Mouse (Mus musculus): ENCODE data around the gene Eif4h. TPM values are rescaled to one million over a fixed set of nuclear protein-coding genes. Genes with fewer than 3 reads are reported as not detected.

Gene Eif4h
- total RNA-seq, 1 experiment: 322 TPM

DNA sequence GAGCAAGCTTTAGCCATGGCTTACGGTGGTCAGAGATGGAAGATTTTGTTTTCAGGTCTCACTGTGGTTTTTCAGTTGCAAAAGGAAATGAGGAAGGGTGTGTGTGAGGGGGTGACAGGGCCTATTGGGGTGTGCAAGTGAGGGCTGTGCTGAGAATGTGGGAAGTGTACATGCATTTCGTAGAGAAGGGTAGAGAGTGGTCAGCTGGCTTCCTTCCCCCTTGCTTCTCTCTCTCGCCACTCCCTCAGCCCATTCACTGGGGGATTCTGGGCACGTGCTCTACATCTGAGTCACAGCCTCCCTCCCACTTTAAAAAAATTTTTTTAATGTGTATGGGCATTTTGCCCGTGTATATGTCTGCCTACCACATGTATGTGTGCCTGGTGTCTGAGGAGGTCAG lies 32.2 kb downstream of the Eif4h start:
- no peaks in the 10 kb centered on the region for H3K9me3 ChIP-seq (ENCODE audit: control insufficient read depth, insufficient read depth, low read depth, low read length)
- DNase-seq (ENCODE audit: low read depth, low spot score): no peak
- H3K9ac ChIP-seq (ENCODE audit: insufficient read depth, low read depth, low read length, poor library complexity, severe bottlenecking): no peak overlapping the region
- TF ChIP-seq ZC3H11A (IDR thresholded peaks at IDR 0.05; ENCODE audit: borderline replicate concordance, low read depth, low read length): no peak
- no peak overlapping the region for H3K27ac ChIP-seq (ENCODE audit: insufficient read depth, low read depth, low read length, poor library complexity, severe bottlenecking)
- H3K36me3 ChIP-seq (ENCODE audit: control insufficient read depth, insufficient read depth, low read length, poor library complexity, severe bottlenecking): no peaks in the 10 kb centered on the region
- no peak overlapping the region for H3K4me3 ChIP-seq (ENCODE audit: insufficient read depth in 1 of 2, low read depth in 1 of 2, low read length in 2 of 2, poor library complexity in 1 of 2, severe bottlenecking in 1 of 2)
- in situ Hi-C loops (cut with MboI; ENCODE audit: low sequenced_read_pairs in 2 of 2, unreplicated experiment in 2 of 2): no loop called here
- peaks cover 0 to 6% of the 10 kb centered on the region in 2 experiments; a peak in 2 of 4 replicates for H3K4me1 ChIP-seq (ENCODE audit: control insufficient read depth in 2 of 2, insufficient read depth in 2 of 2, low read length in 2 of 2, poor library complexity in 1 of 2)

DNA sequence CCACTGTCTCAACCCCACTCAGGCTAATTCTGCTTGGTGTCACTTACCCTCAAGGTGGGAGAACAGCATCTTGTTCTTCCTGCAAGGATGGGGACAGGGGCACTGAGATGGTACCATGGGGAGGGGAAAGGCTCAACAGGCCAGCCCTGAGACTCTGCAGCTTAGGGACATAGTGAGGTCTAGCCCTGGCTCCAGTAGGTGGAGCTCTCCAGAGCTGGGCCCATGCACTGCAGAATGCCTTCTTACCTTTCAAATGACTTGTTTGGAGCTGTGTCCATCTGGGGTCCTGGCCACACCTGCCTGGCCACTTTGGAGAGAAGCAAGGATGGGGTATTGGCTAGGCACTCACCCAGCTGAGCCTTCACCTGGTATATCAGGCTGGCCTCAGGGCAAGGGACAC lies 33.0 kb downstream of the Eif4h start:
- in situ Hi-C loops (cut with MboI; ENCODE audit: low sequenced_read_pairs in 2 of 2, unreplicated experiment in 2 of 2): no loop called here
- Histone ChIP-seq H3K36me3 (ENCODE audit: control insufficient read depth, insufficient read depth, low read length, poor library complexity, severe bottlenecking) (no peaks in the 10 kb centered on the region), H3K9ac (ENCODE audit: insufficient read depth, low read depth, low read length, poor library complexity, severe bottlenecking) (no peak overlapping the region), H3K27ac (ENCODE audit: insufficient read depth, low read depth, low read length, poor library complexity, severe bottlenecking) (no peak overlapping the region), H3K9me3 (ENCODE audit: control insufficient read depth, insufficient read depth, low read depth, low read length) (no peaks in the 10 kb centered on the region), H3K4me3 (ENCODE audit: insufficient read depth in 1 of 2, low read depth in 1 of 2, low read length in 2 of 2, poor library complexity in 1 of 2, severe bottlenecking in 1 of 2) (no peak overlapping the region), H3K4me1 (ENCODE audit: control insufficient read depth in 2 of 2, insufficient read depth in 2 of 2, low read length in 2 of 2, poor library complexity in 1 of 2) (peaks cover 0 to 4% of the 10 kb centered on the region in 2 experiments; a peak in 2 of 4 replicates)
- no peak for DNase-seq (ENCODE audit: low read depth, low spot score)
- TF ChIP-seq HCFC1 (IDR thresholded peaks at IDR 0.05; ENCODE audit: borderline replicate concordance, insufficient read depth, low read length): no peak
- no peak for TF ChIP-seq MAFK (IDR thresholded peaks at IDR 0.05; ENCODE audit: insufficient read depth, low read depth, low read length)
- no peak for TF ChIP-seq ZC3H11A (IDR thresholded peaks at IDR 0.05; ENCODE audit: borderline replicate concordance, low read depth, low read length)
- no peak for TF ChIP-seq ZNF384 (IDR thresholded peaks at IDR 0.05; ENCODE audit: low read depth, low read length)
- no peak for TF ChIP-seq CHD2 (IDR thresholded peaks at IDR 0.05; ENCODE audit: low read depth, low read length)

DNA sequence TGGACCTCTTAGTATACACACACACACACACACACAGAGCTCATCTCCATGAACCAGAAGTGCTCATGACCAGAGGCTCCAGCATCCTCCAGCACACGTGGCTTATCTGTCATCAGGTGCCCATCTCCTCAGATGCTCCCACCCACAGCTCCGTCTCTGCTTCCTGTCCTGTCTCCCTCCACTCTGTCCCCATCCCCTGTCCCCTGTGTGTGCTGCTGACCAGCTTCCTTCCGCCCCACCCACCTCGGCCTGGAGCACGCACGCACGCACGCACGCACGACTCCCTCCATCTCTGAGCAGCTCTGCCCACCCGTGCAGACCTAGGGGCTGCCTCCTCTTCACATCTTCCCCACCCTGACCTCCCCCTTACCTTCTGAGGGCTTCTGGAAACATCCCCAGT lies 34.9 kb downstream of the Eif4h start:
- in situ Hi-C loops (cut with MboI; ENCODE audit: low sequenced_read_pairs in 2 of 2, unreplicated experiment in 2 of 2): no loop called here
- Histone ChIP-seq H3K4me1 (ENCODE audit: control insufficient read depth in 2 of 2, insufficient read depth in 2 of 2, low read length in 2 of 2, poor library complexity in 1 of 2) (no peaks in the 10 kb centered on the region; a peak in 1 of 4 replicates), H3K36me3 (ENCODE audit: control insufficient read depth, insufficient read depth, low read length, poor library complexity, severe bottlenecking) (no peaks in the 10 kb centered on the region), H3K9me3 (ENCODE audit: control insufficient read depth, insufficient read depth, low read depth, low read length) (no peaks in the 10 kb centered on the region), H3K9ac (ENCODE audit: insufficient read depth, low read depth, low read length, poor library complexity, severe bottlenecking) (no peak overlapping the region), H3K4me3 (ENCODE audit: insufficient read depth in 1 of 2, low read depth in 1 of 2, low read length in 2 of 2, poor library complexity in 1 of 2, severe bottlenecking in 1 of 2) (no peak overlapping the region), H3K27ac (ENCODE audit: insufficient read depth, low read depth, low read length, poor library complexity, severe bottlenecking) (no peak overlapping the region)
- TF ChIP-seq ZNF384 (IDR thresholded peaks at IDR 0.05; ENCODE audit: low read depth, low read length) (no peak), CHD2 (IDR thresholded peaks at IDR 0.05; ENCODE audit: low read depth, low read length) (no peak), MAFK (IDR thresholded peaks at IDR 0.05; ENCODE audit: insufficient read depth, low read depth, low read length) (no peak), ZC3H11A (IDR thresholded peaks at IDR 0.05; ENCODE audit: borderline replicate concordance, low read depth, low read length) (no peak), HCFC1 (IDR thresholded peaks at IDR 0.05; ENCODE audit: borderline replicate concordance, insufficient read depth, low read length) (no peak)
- no peak for DNase-seq (ENCODE audit: low read depth, low spot score)

DNA sequence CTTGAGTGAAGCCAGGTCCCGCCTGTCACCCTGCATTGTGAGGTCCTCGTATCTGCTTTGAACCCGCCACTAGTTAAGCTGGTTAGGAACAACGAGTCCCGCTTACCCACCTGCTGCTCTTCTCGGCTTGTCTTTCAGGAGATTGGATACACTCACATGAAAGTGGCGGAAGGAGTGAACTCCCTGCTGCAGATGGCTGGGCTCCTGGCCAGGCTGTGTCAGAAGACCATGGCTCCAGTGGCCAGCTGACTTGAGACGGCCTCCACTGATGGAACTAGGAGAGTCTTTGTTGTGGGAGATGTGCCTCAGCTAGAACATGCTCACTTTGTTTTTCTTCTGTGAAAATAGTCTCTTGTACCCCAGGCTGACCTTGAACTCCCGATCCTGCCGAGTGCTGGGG lies 41.6 kb downstream of the Eif4h start:
- TF ChIP-seq ZNF384 (IDR thresholded peaks at IDR 0.05; ENCODE audit: low read depth, low read length): no peak
- TF ChIP-seq MAFK (IDR thresholded peaks at IDR 0.05; ENCODE audit: insufficient read depth, low read depth, low read length): no peak
- Histone ChIP-seq H3K27ac (ENCODE audit: insufficient read depth, low read depth, low read length, poor library complexity, severe bottlenecking) (no peak overlapping the region), H3K36me3 (ENCODE audit: control insufficient read depth, insufficient read depth, low read length, poor library complexity, severe bottlenecking) (peaks cover 56% of the 10 kb centered on the region), H3K9ac (ENCODE audit: insufficient read depth, low read depth, low read length, poor library complexity, severe bottlenecking) (no peak overlapping the region), H3K9me3 (ENCODE audit: control insufficient read depth, insufficient read depth, low read depth, low read length) (no peaks in the 10 kb centered on the region), H3K4me1 (ENCODE audit: control insufficient read depth in 2 of 2, insufficient read depth in 2 of 2, low read length in 2 of 2, poor library complexity in 1 of 2) (0 out of 4 replicates have a peak, but pooled peaks cover 0 to 3% of the 10 kb centered on the region in 2 experiments), H3K4me3 (ENCODE audit: insufficient read depth in 1 of 2, low read depth in 1 of 2, low read length in 2 of 2, poor library complexity in 1 of 2, severe bottlenecking in 1 of 2) (no peak overlapping the region)
- DNase-seq (ENCODE audit: low read depth, low spot score): no peak
- in situ Hi-C loops (cut with MboI; ENCODE audit: low sequenced_read_pairs in 2 of 2, unreplicated experiment in 2 of 2): no loop called here

DNA sequence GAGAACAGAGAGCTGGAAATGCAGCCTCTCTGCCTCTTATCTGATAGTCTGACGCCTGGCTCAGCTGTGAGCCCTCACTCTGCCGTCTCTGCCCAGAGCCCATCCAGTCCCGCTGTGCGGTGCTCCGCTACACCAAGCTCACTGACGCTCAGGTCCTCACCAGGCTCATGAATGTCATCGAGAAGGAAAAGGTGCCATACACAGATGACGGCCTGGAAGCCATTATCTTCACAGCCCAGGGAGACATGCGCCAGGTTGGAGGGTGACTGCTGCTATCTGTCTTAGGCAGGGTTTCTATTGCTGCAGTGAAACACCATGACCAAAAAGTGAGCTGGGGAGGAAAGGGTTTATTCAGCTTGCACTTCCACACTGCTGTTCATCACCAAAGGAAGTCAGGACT lies 46.2 kb downstream of the Eif4h start:
- Histone ChIP-seq H3K4me3 (ENCODE audit: insufficient read depth in 1 of 2, low read depth in 1 of 2, low read length in 2 of 2, poor library complexity in 1 of 2, severe bottlenecking in 1 of 2) (no peak overlapping the region), H3K9ac (ENCODE audit: insufficient read depth, low read depth, low read length, poor library complexity, severe bottlenecking) (no peak overlapping the region), H3K36me3 (ENCODE audit: control insufficient read depth, insufficient read depth, low read length, poor library complexity, severe bottlenecking) (peaks cover 83% of the 10 kb centered on the region), H3K27ac (ENCODE audit: insufficient read depth, low read depth, low read length, poor library complexity, severe bottlenecking) (no peak overlapping the region), H3K9me3 (ENCODE audit: control insufficient read depth, insufficient read depth, low read depth, low read length) (no peaks in the 10 kb centered on the region), H3K4me1 (ENCODE audit: control insufficient read depth in 2 of 2, insufficient read depth in 2 of 2, low read length in 2 of 2, poor library complexity in 1 of 2) (peaks cover 0 to 9% of the 10 kb centered on the region in 2 experiments; a peak in 2 of 4 replicates)
- TF ChIP-seq CHD2 (IDR thresholded peaks at IDR 0.05; ENCODE audit: low read depth, low read length): no peak
- TF ChIP-seq ZNF384 (IDR thresholded peaks at IDR 0.05; ENCODE audit: low read depth, low read length): no peak
- TF ChIP-seq ZC3H11A (IDR thresholded peaks at IDR 0.05; ENCODE audit: borderline replicate concordance, low read depth, low read length): no peak
- no peak for TF ChIP-seq MAFK (IDR thresholded peaks at IDR 0.05; ENCODE audit: insufficient read depth, low read depth, low read length)
- no peak for TF ChIP-seq HCFC1 (IDR thresholded peaks at IDR 0.05; ENCODE audit: borderline replicate concordance, insufficient read depth, low read length)
- no peak for DNase-seq (ENCODE audit: low read depth, low spot score)
- in situ Hi-C loops (cut with MboI; ENCODE audit: low sequenced_read_pairs in 2 of 2, unreplicated experiment in 2 of 2): no loop called here
